Mouse (Mus musculus) heart, adult 2 months (tissue): ENCODE measurements around the gene Zfp27.

ENCODE experiments used
- CTCF ChIP-seq: fragments of 200-600 bp; IDR thresholded peaks from 2 replicates; pipeline ENCODE4 v1.8.1; 2022; ENCODE audit warnings: antibody characterized with exemption, mild to moderate bottlenecking, moderate library complexity
- EP300 ChIP-seq: fragments of 200-500 bp; IDR thresholded peaks from 2 replicates; pipeline ENCODE4 v1.6.1; 2011; ENCODE audit warnings: low read depth, low read length, control low read depth; ENCODE audit not compliant: insufficient read depth
- POLR2A ChIP-seq: fragments of 200-500 bp; IDR thresholded peaks from 2 replicates; pipeline ENCODE4 v1.6.1; 2011; ENCODE audit warnings: mild to moderate bottlenecking, low read depth, low read length, control low read depth; ENCODE audit not compliant: insufficient read depth

DNA sequence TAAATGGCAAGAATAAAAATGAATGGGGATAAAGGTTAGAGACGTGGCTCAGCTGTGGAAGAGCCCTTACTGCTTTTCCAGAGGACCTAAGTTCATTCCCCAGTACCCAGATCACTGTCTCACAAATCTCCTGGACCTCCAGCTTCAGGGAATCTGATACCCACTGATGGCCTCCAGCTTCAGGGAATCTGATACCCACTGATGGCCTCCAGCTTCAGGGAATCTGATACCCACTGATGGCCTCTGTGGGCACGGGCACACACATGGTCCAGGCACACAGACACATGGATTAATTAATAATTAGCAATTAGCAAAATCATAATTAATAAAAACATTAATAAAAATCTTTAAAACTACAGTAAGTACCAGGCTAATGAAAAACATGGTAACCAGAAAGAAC, 16.4 kb upstream of the Zfp27 start:
- TF ChIP-seq POLR2A (no peak), CTCF (no peak), EP300 (no peak)
